Mouse (Mus musculus) ES-E14 (cell line): ENCODE data around the gene Fbxw5.

ENCODE experiments used
- CHD2 ChIP-seq: IDR thresholded peaks from 2 replicates; pipeline ENCODE4 v1.6.1; 2014; ENCODE audit warnings: mild to moderate bottlenecking, low read depth, low read length, inconsistent platforms
- HCFC1 ChIP-seq: IDR thresholded peaks from 2 replicates; pipeline ENCODE4 v1.6.1; 2012; ENCODE audit warnings: low read length, inconsistent platforms, borderline replicate concordance; ENCODE audit not compliant: insufficient read depth
- MAFK ChIP-seq: IDR thresholded peaks from 2 replicates; pipeline ENCODE4 v1.6.1; 2014; ENCODE audit warnings: mild to moderate bottlenecking, low read depth, low read length, inconsistent platforms; ENCODE audit not compliant: insufficient read depth
- ZNF384 ChIP-seq: IDR thresholded peaks from 2 replicates; pipeline ENCODE4 v1.6.1; 2012; ENCODE audit warnings: low read depth, low read length, inconsistent platforms

GRCm38 (mm10) chr2:25541644-25542367 lies 41.3 kb downstream of the Fbxw5 start:
- TF ChIP-seq HCFC1 (no peak), CHD2 (no peak), MAFK (no peak), ZNF384 (no peak)
